Mouse (Mus musculus) forebrain, postnatal 0 days (tissue): ENCODE measurements at regions not wholly inside any gene's neighbourhood (a gene's known extent, or its start where the extent isn't known, plus 50 kb on each side); places are given as distances from the start of the nearest gene placed in this dataset.

Experiments used
- ATAC-seq: fragments of 200-750 bp; cut with Nextera tagmentation; 2 replicates; pipeline ENCODE4 v1.8.0; 2017; ENCODE audit warnings: mild to moderate bottlenecking, moderate library complexity
- DNase-seq: peaks from one replicate; pipeline ENCODE4 v3.0.0-alpha.2; 2015
- H3K27ac ChIP-seq: fragments of 300-500 bp; sonication (generic); 2 replicates; pipeline ENCODE4 v1.5.1; 2014; ENCODE audit warnings: low read depth, mild to moderate bottlenecking, antibody characterized with exemption, low read length, moderate library complexity, mixed read lengths
- H3K27me3 ChIP-seq: fragments of 300-500 bp; sonication (generic); 2 replicates; pipeline ENCODE4 v1.6.1; 2014; ENCODE audit warnings: mild to moderate bottlenecking, low read length, mixed read lengths; ENCODE audit not compliant: insufficient read depth
- H3K36me3 ChIP-seq: fragments of 300-500 bp; sonication (generic); 2 replicates; pipeline ENCODE4 v1.6.1; 2014; ENCODE audit warnings: mild to moderate bottlenecking, moderate library complexity; ENCODE audit not compliant: insufficient read depth
- H3K4me1 ChIP-seq: fragments of 300-500 bp; sonication (generic); 2 replicates; pipeline ENCODE4 v1.6.1; 2014; ENCODE audit warnings: antibody characterized with exemption; ENCODE audit not compliant: insufficient read depth
- H3K4me2 ChIP-seq: fragments of 300-500 bp; sonication (generic); 2 replicates; pipeline ENCODE4 v1.6.1; 2014; ENCODE audit warnings: low read depth, mild to moderate bottlenecking, moderate library complexity
- H3K4me3 ChIP-seq: fragments of 300-500 bp; sonication (generic); 2 replicates; pipeline ENCODE4 v1.5.1; 2014; ENCODE audit warnings: low read depth, low read length, mixed read lengths
- H3K9ac ChIP-seq: fragments of 300-500 bp; sonication (generic); 2 replicates; pipeline ENCODE4 v1.6.1; 2014; ENCODE audit warnings: mild to moderate bottlenecking
- H3K9me3 ChIP-seq: fragments of 300-500 bp; sonication (generic); 2 replicates; pipeline ENCODE4 v1.6.1; 2016; ENCODE audit warnings: low read length
- CTCF ChIP-seq: sonication (generic); IDR thresholded peaks from 2 replicates; pipeline ENCODE4 v1.5.1; 2016; ENCODE audit warnings: antibody characterized with exemption, control low read depth, low read depth
- WGBS: fragments of 180-500 bp; shearing (Covaris S2); extraction: QIAGEN DNeasy Blood & Tissue Kit; methylation state at CpG from one replicate; pipeline ENCODE4 v1.1.7; 2014; 5-methylcytosine and 5-hydroxymethylcytosine counted together

- ATAC-seq = no peak
- Histone ChIP-seq H3K4me2 (no peak overlapping the region), H3K4me3 (no peak overlapping the region), H3K27me3 (no peaks in the 10 kb centered on the region), H3K9ac (no peak overlapping the region), H3K4me1 (no peaks in the 10 kb centered on the region), H3K9me3 (no peaks in the 10 kb centered on the region), H3K27ac (no peak overlapping the region), H3K36me3 (no peaks in the 10 kb centered on the region)
- no peak for DNase-seq
- no peak for TF ChIP-seq CTCF
- 68% methylated on average over 2 of the region's 2 CpGs for WGBS
Observed at GRCm38 (mm10) chr3:81482742-81483141, 446.5 kb downstream of the Pdgfc start.

DNA sequence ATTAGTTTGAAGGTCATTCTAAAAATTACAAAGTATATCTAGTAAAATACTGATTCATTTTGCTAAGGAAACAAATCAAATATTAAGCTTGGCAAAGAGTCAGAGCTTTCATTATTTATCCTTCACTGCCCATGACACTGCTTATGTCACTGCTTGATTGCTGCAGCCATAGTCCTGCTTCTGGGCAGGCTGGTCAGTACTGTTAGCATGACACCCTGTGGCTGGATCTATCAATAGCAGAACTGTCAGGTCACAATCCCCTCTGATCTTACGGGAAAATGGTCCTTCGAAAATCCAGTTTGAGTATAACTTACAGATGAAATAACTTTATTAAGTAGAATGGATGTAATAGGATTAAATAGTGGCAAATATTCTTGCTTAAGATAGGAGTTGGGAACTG lies 447.1 kb downstream of the Pdgfc start:
- DNase-seq (no peak), ATAC-seq (no peak)
- WGBS = 67% methylated on average over 2 of the region's 2 CpGs
- H3K4me1 ChIP-seq = no peaks in the 10 kb centered on the region
- TF ChIP-seq CTCF = peak; percentile 41; the same call in 1 of the 2 replicates
- H3K9me3 ChIP-seq = no peaks in the 10 kb centered on the region
- no peaks in the 10 kb centered on the region for H3K36me3 ChIP-seq
- no peak overlapping the region for H3K4me3 ChIP-seq
- no peaks in the 10 kb centered on the region for H3K27me3 ChIP-seq
- no peak overlapping the region for H3K4me2 ChIP-seq
- H3K9ac ChIP-seq = no peak overlapping the region
- no peak overlapping the region for H3K27ac ChIP-seq

- Histone ChIP-seq H3K9ac (no peak overlapping the region), H3K4me2 (no peak overlapping the region), H3K4me1 (no peaks in the 10 kb centered on the region), H3K9me3 (no peaks in the 10 kb centered on the region), H3K27me3 (no peaks in the 10 kb centered on the region), H3K27ac (no peak overlapping the region), H3K36me3 (no peaks in the 10 kb centered on the region), H3K4me3 (no peak overlapping the region)
- TF ChIP-seq CTCF = no peak
- ATAC-seq (no peak), DNase-seq (no peak)
- WGBS = 96% methylated on average over 1 of the region's 1 CpGs
Observed at GRCm38 (mm10) chr3:81505316-81505715, 427.1 kb upstream of the Ctso start.

GRCm38 (mm10) chr3:81508611-81509010 lies 423.8 kb upstream of the Ctso start:
- no peak overlapping the region for H3K9ac ChIP-seq
- H3K27me3 ChIP-seq = no peaks in the 10 kb centered on the region
- no peaks in the 10 kb centered on the region for H3K36me3 ChIP-seq
- TF ChIP-seq CTCF = no peak
- H3K4me2 ChIP-seq = no peak overlapping the region
- H3K27ac ChIP-seq = no peak overlapping the region
- no peak overlapping the region for H3K4me3 ChIP-seq
- no peaks in the 10 kb centered on the region for H3K4me1 ChIP-seq
- no peaks in the 10 kb centered on the region for H3K9me3 ChIP-seq
- no peak for DNase-seq
- 19% methylated on average over 2 of the region's 2 CpGs for WGBS
- no peak for ATAC-seq

DNA sequence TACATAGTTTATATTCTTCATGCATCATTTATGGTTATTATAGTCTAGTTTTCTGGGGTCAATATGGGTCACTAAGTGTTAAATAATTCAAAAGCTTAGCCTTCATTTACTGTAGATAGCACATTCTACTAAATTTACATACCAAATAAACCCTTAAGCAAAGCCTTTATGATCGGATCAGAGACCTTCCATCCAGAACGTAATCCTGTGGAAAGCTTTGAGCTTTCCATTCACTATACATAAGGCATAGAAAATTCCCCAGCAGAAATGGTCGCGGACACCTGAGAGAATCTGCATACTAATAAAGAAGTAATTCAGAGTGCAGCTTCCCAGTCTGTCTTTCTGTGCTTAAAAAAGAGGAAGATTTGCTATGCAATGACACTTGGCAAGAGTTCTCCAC lies 410.6 kb upstream of the Ctso start:
- Histone ChIP-seq H3K4me1 (no peaks in the 10 kb centered on the region), H3K4me2 (no peak overlapping the region), H3K9me3 (no peaks in the 10 kb centered on the region), H3K27me3 (no peaks in the 10 kb centered on the region), H3K4me3 (no peak overlapping the region), H3K9ac (no peak overlapping the region), H3K36me3 (no peaks in the 10 kb centered on the region), H3K27ac (no peak overlapping the region)
- DNase-seq = no peak
- no peak for ATAC-seq
- TF ChIP-seq CTCF = no peak
- WGBS = 31% methylated on average over 4 of the region's 4 CpGs

DNA sequence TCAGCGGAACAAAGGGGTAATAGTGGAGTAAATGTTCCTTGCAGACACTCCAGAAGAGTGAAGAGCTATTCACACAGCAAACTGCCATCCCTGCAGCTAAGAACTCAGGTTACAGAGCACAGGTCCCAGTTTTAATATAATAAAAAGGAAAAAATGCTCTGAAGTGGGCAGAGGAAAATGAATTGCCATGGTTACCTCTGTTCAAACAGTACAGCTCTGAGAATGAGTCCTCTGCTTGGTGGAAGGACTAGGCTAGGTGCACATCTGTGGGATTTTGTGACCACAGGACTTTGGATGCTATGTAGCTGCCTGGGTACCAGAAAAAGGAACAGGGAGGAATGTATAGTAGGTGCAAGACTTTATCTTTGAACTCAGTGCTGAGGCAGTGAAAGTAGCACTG lies 401.5 kb upstream of the Ctso start:
- Histone ChIP-seq H3K27ac (peak overlapping the region; percentile 70), H3K4me2 (no peak overlapping the region), H3K4me3 (no peak overlapping the region), H3K9ac (no peak overlapping the region), H3K9me3 (no peaks in the 10 kb centered on the region), H3K27me3 (no peaks in the 10 kb centered on the region), H3K4me1 (no peaks in the 10 kb centered on the region), H3K36me3 (no peaks in the 10 kb centered on the region)
- no peak for TF ChIP-seq CTCF
- ATAC-seq (no peak), DNase-seq (no peak)
- whole genome bisulfite sequencing = 97% methylated on average over 1 of the region's 1 CpGs

GRCm38 (mm10) chr3:81535448-81536205 lies 396.8 kb upstream of the Ctso start:
- DNase-seq = no peak
- 81% methylated on average over 4 of the region's 4 CpGs for WGBS
- no peak for ATAC-seq

More at GRCm38 (mm10) chr3:81535448-81536205, 396.8 kb upstream of the Ctso start:
- Histone ChIP-seq H3K9ac (no peak overlapping the region), H3K36me3 (no peaks in the 10 kb centered on the region), H3K4me3 (no peak overlapping the region), H3K4me2 (no peak overlapping the region), H3K27me3 (no peaks in the 10 kb centered on the region), H3K9me3 (no peaks in the 10 kb centered on the region), H3K27ac (no peak overlapping the region), H3K4me1 (no peaks in the 10 kb centered on the region)
- TF ChIP-seq CTCF = no peak
